Mouse (Mus musculus) kidney, embryonic 16.5 days (tissue): ENCODE measurements at regions not wholly inside any gene's neighbourhood (a gene's known extent, or its start where the extent isn't known, plus 50 kb on each side); places are given as distances from the start of the nearest gene placed in this dataset.

Experiments
- ATAC-seq: fragments of 200-750 bp; cut with Nextera tagmentation; 2 replicates; pipeline ENCODE4 v1.8.0; 2017; ENCODE audit warnings: moderate TSS enrichment; ENCODE audit not compliant: low FRiP score, low TSS enrichment
- H3K27ac ChIP-seq: fragments of 300-500 bp; sonication (generic); 2 replicates; pipeline ENCODE4 v1.5.1; 2014; ENCODE audit warnings: low read length
- H3K27me3 ChIP-seq: fragments of 300-500 bp; sonication (generic); 2 replicates; pipeline ENCODE4 v1.6.1; 2014; ENCODE audit warnings: low read length, control low read depth, mixed read lengths; ENCODE audit not compliant: insufficient read depth
- H3K36me3 ChIP-seq: fragments of 300-500 bp; sonication (generic); 2 replicates; pipeline ENCODE4 v1.6.1; 2014; ENCODE audit warnings: low read length, control low read depth, mixed read lengths; ENCODE audit not compliant: insufficient read depth
- H3K4me1 ChIP-seq: fragments of 300-500 bp; sonication (generic); 2 replicates; pipeline ENCODE4 v1.6.1; 2014; ENCODE audit warnings: low read length, control low read depth, mixed read lengths; ENCODE audit not compliant: insufficient read depth
- H3K4me2 ChIP-seq: fragments of 300-500 bp; sonication (generic); replicated peaks from 2 replicates; pipeline ENCODE4 v1.6.1; 2014; ENCODE audit warnings: low read depth, low read length
- H3K4me3 ChIP-seq: fragments of 300-500 bp; sonication (generic); 2 replicates; pipeline ENCODE4 v1.5.1; 2014; ENCODE audit warnings: mild to moderate bottlenecking, low read length
- H3K9ac ChIP-seq: fragments of 300-500 bp; sonication (generic); replicated peaks from 2 replicates; pipeline ENCODE4 v1.6.1; 2014; ENCODE audit warnings: low read length
- H3K9me3 ChIP-seq: fragments of 300-500 bp; sonication (generic); 2 replicates; pipeline ENCODE4 v1.6.1; 2016; ENCODE audit warnings: low read length, control low read depth
- WGBS: fragments of 180-500 bp; shearing (Covaris S2); extraction: QIAGEN DNeasy Blood & Tissue Kit; methylation state at CpG from one replicate; pipeline ENCODE4 v1.1.7; 2014; 5-methylcytosine and 5-hydroxymethylcytosine counted together

DNA sequence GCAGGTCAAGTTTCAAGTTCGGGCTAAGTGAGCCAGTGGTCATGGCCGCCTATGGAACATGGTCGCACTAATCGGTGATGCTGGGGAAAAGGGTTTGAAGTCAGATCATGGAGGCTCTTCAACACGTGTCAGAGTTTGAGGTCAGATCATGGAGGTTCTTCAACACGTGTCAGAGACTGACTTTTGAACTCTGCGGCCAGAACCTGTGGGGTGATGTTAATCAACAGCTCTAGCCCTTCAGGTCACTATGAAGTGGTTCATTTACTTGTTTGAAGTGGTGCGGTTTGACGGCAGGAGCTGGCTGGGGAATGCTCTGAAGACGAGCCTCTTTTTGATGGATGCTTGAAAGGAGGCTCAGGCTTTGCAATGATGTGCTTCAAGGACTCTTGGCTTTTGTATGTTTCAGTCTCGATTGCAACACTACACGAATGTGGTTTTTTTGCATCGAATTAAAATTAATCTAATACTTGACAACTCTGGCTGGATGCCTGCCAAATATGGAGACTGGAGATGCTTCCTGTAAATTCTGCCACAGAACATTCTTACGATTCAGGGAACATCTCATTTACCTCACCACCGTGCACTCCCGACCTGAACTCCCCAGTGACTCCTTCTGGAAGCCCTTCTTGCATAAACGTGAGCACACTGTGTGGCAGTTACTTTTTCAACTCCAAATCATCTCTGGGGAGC is 87.9 kb upstream of the 4930535I16Rik start:
- Histone ChIP-seq H3K4me2 (no peak overlapping the region), H3K9me3 (no peaks in the 10 kb centered on the region), H3K27ac (no peak overlapping the region), H3K27me3 (no peaks in the 10 kb centered on the region), H3K9ac (no peak overlapping the region), H3K4me1 (no peaks in the 10 kb centered on the region), H3K4me3 (no peak overlapping the region), H3K36me3 (no peaks in the 10 kb centered on the region)
- ATAC-seq, result no peak
- 60% methylated on average over 17 of the region's 17 CpGs for WGBS

DNA sequence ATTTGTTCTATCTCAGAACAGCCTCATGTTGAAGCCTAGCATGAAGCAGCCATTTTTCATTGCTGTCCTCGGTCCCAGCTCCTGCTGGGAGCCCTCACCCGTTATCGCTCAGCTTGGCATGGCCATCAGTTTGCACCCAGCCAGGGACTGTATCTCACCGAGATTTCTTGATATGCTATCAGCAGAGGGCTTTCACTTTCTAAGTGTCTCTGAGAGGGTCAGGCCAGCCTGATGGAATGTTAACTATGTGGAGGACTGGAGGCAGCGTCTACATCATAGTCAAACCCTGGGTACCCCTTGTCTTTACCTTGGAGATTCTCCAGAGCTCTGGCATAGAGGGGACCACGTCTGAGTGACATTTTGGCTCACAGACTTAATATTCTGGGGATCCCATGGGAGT is 84.9 kb upstream of the 4930535I16Rik start:
- H3K27me3 ChIP-seq, result no peaks in the 10 kb centered on the region
- 57% methylated on average over 6 of the region's 6 CpGs for WGBS
- no peaks in the 10 kb centered on the region for H3K9me3 ChIP-seq
- no peak overlapping the region for H3K27ac ChIP-seq
- ATAC-seq, result no peak
- no peaks in the 10 kb centered on the region for H3K36me3 ChIP-seq
- H3K4me1 ChIP-seq, result no peaks in the 10 kb centered on the region
- no peak overlapping the region for H3K4me2 ChIP-seq
- H3K4me3 ChIP-seq, result no peak overlapping the region
- no peak overlapping the region for H3K9ac ChIP-seq

GRCm38 (mm10) chr4:124002105-124002504 is 84.3 kb upstream of the 4930535I16Rik start:
- Histone ChIP-seq H3K36me3 (no peaks in the 10 kb centered on the region), H3K9me3 (no peaks in the 10 kb centered on the region), H3K4me2 (no peak overlapping the region), H3K27ac (no peak overlapping the region), H3K4me3 (no peak overlapping the region), H3K9ac (no peak overlapping the region), H3K27me3 (no peaks in the 10 kb centered on the region), H3K4me1 (no peaks in the 10 kb centered on the region)
- ATAC-seq, result no peak
- WGBS, result 52% methylated on average over 7 of the region's 7 CpGs

DNA sequence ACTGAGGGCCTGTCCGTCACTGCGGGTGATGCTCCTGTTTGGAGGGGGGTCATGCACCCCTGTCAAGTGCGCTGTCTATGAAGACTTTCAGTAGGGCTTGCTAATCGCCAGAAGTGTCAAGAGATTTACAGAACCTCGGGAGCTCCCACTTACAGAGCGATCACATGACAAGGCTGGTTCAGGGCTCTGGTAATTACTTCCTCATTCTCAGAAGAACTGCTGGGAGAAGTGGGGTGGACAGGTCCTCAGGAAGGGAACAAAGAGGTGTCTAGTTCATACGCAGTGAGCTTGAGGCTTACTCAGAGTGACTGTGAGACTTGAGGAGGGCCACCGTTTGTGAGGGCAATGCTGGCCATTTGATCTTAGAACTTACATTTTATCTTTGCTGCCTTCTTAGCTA is 78.0 kb upstream of the 4930535I16Rik start:
- no peak for ATAC-seq
- Histone ChIP-seq H3K27me3 (peaks cover 19% of the 10 kb centered on the region), H3K4me3 (no peak overlapping the region), H3K27ac (no peak overlapping the region), H3K4me2 (no peak overlapping the region), H3K9ac (no peak overlapping the region), H3K4me1 (peaks cover 8% of the 10 kb centered on the region), H3K9me3 (peaks cover 5% of the 10 kb centered on the region; the same call in 1 of the 2 replicates), H3K36me3 (no peaks in the 10 kb centered on the region)
- WGBS, result 64% methylated on average over 8 of the region's 8 CpGs

DNA sequence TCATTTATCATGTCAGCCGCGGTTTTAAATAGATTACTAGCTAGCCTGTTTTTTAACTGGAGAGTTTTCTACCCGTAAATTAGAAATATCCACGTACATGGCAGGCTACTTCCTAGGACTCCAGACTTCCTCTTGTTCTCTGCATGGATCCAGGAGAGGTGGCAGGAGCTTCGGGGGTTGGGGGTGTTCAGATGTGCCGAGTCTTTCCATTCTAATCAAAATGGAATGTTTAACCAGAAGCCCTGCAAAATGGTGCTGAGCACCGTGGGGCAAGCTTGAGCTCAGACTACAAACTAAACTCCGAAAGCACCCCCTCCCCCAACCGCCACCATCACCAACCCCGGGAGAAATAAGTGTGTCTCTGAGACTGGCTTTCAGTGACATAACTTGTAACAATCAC is 73.4 kb upstream of the 4930535I16Rik start:
- Histone ChIP-seq H3K9me3 (peaks cover 3% of the 10 kb centered on the region; the same call in 1 of the 2 replicates), H3K36me3 (no peaks in the 10 kb centered on the region), H3K27me3 (peaks cover 44% of the 10 kb centered on the region), H3K4me3 (peak overlapping the region; percentile 35), H3K4me2 (peak overlapping the region; percentile 53), H3K4me1 (peaks cover 17% of the 10 kb centered on the region), H3K27ac (no peak overlapping the region), H3K9ac (no peak overlapping the region)
- no peak; the same call in 1 of the 2 replicates for ATAC-seq
- 8% methylated on average over 10 of the region's 10 CpGs for WGBS

DNA sequence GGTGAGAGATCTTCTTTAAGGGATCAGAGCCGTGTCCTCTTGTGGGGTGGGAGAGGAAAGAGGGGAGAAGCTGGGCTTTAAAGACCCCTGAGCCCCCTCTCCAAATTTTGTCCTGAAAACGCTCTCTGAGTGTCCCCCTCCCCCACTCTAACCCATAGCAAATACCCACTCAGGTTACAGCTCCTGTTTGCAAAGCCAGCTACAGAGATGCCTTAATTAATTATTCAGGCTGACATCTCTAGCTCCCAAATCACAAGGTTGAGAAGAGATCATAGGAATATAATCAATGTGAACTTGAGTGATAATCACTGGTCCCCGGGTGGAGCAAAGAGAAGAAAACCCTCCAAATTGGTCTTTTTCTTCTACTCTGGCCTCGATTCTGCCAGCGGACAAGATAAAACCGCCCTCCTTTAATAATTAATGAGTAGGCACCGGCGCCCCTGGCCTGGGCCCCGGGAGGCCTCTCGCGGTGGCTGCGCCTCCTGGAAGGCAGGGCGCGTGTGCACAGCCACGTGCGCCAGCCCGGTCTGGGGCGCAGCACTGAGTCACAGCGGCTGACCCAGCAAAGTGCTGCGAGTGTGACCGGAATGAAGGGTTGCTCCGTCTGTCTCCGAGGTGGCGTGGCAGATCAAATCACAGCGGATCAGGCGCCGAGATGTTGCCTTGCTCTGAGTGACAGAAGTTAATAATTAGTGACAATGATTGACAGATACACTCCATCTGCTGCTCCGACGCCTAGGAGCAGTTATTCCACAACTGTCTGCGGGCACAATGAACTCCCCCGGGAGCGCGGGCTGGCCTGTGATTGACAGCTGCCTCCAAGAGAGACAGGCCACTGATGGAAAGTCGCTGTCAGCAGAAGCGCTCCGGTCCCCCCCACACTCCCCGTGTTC is 72.7 kb upstream of the 4930535I16Rik start:
- H3K36me3 ChIP-seq, result no peaks in the 10 kb centered on the region
- WGBS, result under 1% methylated on average over 37 of the region's 37 CpGs
- H3K4me2 ChIP-seq, result peak overlapping the region; percentile 53
- peaks cover 17% of the 10 kb centered on the region for H3K4me1 ChIP-seq
- ATAC-seq, result peak; percentile 91
- no peak overlapping the region for H3K27ac ChIP-seq
- peak overlapping the region; percentile 35 for H3K4me3 ChIP-seq
- H3K27me3 ChIP-seq, result peaks cover 44% of the 10 kb centered on the region
- no peaks in the 10 kb centered on the region for H3K9me3 ChIP-seq
- 0 out of 2 replicates have a peak overlapping the region, but pooled peaks have one; percentile 24 for H3K9ac ChIP-seq
